Mouse (Mus musculus): ENCODE data around the gene Sgk1. TPM values are rescaled to one million over a fixed set of nuclear protein-coding genes. Genes with fewer than 3 reads are reported as not detected.
A peak's percentile ranks its signal among the peaks of the same experiment; 100 is the strongest.
"Not testable (repeated sequence)": the region's sequence is repeated elsewhere in the genome, so short reads cannot be mapped to it uniquely, and the experiment has no call there.

Gene Sgk1
- total RNA-seq, 2 experiments from 2014 or later, result 120 to 135 TPM

DNA sequence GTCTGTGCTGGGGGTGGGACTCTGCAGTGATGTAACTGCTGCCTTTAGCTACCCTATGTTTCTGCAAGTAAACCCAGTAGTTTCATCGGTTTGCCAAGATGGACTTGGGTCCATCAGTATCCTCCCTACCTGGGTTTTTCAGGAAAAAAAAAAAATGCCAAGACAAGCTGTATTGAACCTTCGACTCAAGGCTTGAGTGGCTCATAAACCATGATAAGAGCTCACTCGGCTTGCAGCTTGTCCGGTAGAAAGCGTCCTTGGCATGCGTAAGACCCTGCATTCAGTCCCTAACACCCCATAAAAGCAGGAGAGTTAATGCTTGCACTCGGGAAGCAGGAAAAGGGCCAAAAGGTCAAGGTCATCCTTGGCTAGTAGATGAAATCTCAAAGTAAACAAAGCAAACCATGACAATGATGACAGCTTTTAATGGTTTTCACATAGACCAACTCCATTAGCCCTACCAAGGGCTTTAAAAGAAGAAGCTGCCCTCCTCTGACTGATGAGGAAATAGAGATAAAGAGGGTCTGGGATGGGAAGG is 23.5 kb upstream of the Sgk1 start:
- DNase-seq, result no peak
- intact Hi-C loops (cut with DNase I), result loop anchor here (5.0 kb wide), 1 partner anchor 71 kb away; no protein-coding TSS in a partner anchor

DNA sequence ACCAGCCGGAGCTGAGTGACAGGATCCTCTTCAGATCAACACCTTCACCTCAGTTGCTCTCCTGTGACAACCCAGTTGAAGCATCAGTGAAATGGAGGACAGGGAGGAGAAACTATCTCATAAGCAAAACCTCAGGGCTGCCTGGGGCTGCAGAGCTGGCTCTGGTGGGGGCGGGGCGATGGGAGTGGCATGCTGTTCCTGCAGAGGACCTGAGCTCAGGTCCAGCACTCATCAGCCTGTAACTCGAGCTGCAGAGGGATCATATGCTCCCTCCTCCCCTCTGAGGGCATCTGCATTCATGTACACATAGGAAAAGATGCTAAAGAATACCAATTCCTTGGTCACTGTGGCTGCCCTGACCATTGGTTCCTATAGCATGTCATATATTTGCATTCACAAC is 15.5 kb upstream of the Sgk1 start:
- intact Hi-C loops (cut with DNase I), result no loop called here
- DNase-seq, result no peak

DNA sequence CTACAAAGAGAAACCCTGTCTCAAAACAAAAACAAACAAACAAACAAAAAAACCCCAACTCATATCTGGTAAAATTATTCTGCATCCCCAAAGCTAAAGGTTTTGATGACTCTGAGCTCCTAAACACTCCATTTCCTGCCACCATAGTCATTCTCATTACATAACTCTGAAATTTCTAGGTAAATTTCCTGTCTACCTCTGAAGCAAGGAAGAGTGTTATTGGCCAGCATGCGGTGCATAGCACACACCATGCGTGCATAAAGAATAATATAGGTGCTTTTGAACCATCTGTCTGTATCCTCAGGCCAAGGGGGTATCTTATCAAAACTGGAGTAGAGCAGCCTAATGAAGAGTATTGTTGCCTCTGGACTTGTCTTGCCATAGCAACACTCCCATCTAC is 13.8 kb upstream of the Sgk1 start:
- intact Hi-C loops (cut with DNase I), result no loop called here
- DNase-seq, result no peak

DNA sequence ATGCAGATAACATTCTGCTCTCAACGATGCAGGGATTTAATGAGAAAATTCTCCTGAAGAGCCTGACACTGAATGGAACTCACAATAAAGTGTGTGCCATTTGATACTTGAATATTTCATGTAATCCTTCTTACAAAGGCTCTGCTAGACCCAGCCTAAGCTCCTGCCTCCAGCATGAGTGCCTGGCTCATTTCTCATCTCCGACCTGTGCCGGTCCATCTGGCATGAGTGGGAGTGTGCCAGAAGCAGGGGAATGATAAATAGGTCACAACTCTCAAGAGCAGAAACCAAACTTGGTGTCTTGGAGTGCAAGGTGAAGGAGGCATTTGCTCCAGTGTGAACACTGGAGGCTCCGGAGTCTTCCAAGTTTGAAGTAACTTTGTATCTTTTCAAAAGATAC is 13.4 kb upstream of the Sgk1 start:
- intact Hi-C loops (cut with DNase I), result no loop called here
- DNase-seq, result no peak

DNA sequence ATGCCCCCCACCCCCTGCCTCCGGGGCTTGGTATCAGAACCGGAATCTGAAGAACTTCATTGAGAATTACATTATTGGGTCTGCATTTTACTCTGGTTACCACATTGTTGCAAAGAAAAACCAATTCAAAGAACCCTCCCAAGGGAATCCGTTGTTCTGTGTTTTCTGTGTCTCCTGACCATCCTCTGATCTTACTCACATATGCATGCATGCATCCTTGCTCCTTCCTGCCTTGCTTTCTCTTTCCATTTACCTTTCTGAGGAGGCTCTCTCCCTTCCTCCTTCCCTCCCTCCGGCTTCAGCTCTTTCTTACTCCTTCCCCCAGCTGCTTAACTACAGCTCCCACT is 174 bp upstream of the Sgk1 start:
- no peak for DNase-seq
- intact Hi-C loops (cut with DNase I), result no loop called here

DNA sequence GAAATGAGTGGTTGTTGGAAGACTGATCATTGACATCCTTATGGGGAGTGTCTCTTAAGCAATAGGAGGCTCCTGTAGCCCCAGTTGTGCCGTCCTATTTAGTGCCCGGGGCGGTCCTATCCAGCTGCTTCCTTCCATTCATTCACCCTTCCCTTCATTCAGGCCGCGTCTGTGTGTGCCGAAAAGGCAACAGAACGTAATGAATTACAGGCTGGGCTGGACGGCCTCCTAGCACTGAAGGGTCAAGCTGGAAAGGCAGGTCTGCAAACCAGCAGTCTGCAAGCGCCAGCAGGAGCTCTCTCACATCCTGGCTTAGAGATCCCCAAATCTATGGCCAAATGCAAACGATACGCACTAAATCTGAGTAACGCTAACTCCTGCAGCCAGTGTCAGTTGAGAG is 1.6 kb downstream of the Sgk1 start:
- intact Hi-C loops (cut with DNase I), result no loop called here
- peak; percentile 14 for DNase-seq

DNA sequence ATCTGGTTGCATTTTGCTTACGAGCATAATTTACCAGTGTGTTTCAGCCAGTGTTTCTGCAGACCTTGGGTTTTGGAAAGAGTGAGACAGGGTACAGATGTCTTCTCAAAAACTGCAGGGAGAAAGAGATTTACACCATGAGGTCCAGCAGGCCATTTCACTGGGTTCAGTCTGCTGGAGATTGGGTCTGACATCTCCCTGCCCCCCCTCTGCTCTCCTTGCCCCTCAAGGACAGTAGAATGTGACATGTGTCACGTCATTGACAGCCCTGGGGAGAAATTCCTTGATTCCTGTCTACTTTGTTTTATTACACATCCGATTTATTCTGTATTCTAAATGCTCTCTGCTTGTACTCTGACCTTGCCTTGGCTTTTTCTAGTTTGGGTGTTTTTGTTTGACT is 2.5 kb downstream of the Sgk1 start:
- intact Hi-C loops (cut with DNase I), result no loop called here
- no peak for DNase-seq

DNA sequence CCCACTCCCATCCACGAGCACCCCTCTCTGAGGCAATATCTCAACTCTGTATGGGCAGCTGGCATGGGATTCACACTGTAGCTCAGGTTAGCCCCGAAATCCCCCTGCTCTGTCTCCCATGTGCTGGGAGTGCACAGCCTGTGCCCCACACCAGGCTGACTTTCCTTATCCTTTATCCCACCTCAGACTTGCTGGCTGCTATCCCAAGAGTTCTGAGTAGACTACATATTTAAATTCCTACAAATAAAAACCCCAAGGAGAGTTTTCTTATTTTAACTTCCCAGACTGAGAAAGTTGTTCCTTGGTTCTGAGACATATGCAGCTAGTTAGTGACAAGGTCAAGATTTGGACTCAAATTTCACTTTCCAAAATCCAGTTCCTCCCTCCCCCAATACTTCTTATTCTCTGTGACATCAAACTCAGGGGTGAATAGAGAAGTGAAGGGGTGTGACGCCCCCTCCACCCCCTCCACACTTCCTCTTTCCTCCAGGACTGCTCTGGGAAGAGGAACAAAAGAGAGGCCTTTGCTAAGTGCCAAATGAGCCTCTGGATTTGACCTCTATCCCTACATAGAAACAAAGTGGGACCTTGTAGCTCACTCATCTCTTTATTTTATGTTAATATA is 7.3 kb downstream of the Sgk1 start:
- DNase-seq, result peak in 1 of 2 experiments; percentile 24
- intact Hi-C loops (cut with DNase I), result no loop called here

DNA sequence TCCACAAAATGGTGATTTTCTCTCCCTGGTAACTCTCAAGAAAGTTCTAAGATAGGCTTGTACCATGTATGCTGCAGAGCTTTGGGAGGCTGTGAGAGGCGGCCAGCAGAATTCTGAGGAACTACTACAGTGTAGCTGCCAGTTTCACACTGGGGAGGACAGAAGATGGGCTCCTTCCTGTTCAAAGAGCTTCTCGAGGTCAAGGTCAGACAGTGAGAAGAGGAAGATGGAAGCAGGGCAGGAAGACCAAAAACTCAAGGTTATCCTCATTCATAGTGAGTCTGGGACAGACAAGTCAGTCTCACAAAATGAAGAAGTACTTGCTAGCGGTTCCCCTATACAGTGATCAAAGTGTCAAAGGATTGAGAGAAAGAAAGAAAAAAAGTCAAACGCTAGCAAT is 8.3 kb downstream of the Sgk1 start:
- intact Hi-C loops (cut with DNase I), result no loop called here
- no peak for DNase-seq

DNA sequence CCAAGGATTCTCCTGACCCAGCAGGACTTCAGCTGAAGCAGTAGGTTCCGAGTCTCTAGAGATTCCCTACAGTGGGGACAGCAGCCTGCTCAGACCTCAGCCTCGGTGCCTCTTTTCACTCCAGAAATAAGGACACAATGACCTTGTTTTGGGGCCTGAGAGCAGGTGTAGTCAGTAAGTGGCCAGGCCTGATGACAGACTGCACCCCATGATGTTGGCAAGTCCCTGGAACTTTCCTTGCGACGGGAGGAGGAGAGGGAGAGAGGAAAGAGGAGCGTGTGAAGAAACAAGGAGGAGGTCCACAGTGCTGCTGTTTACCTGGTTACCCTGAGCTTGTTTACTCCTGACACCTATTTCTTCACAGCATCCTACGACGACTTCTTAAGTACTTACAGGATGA is 9.5 kb downstream of the Sgk1 start:
- intact Hi-C loops (cut with DNase I), result no loop called here
- DNase-seq, result no peak

DNA sequence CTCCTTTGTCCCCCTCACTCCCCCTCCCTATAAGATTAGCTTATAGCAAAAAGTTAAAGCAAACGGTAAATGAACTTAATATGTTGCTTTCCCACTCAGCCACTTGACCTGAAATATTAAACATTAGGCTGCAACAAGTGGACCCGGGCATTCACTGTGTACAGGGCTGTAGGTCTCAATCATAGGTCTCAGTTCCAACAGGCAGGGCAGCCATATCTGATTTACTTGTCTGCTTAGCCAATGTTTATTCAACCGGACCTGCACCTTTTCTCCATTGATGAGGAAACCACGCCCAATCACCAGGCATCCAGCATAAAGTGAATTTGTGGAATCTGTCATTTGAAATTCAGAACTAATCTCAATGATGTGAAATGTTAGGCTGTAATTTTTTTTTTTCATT is 10.1 kb downstream of the Sgk1 start:
- intact Hi-C loops (cut with DNase I), result no loop called here
- no peak for DNase-seq

DNA sequence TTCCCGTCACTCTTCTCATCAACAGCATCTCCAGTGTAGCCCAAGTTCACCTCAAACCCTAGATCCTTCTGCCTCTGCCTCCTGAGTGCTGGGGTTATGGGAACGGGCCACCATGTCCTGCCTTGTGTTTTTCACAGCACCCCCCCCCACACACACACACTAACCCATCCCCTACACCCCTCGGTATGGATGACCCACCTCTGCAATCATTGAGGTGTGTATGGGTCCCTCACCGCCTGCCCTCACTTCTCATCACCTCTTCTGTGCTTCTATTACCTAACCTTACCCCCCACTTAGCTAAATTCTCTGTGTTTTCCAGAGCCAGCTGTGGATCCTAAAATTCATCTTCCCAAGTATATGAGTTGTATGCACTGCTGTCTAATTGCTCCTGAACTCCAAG is 16.4 kb downstream of the Sgk1 start:
- DNase-seq, result no peak
- intact Hi-C loops (cut with DNase I), result no loop called here

DNA sequence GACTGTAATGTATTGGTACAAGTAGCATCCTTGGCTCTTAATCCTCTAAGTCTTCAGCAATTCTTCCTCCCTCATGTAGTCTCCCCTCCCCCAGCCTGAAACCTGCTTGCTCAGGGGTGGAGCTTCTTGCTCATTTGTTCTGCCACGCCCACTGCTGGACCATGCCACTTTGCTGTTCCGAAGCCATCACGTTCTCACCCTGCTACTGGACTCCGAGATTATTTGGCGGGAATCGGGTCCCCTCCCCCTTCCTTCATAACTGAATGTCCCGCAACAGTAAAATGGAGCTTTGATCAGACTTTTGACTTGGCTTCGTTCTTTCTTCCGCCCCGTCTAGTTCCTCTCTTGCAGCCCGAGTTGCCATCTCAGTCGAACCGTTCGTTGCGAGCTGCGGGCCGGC is 16.9 kb downstream of the Sgk1 start:
- DNase-seq; intact Hi-C loops (cut with DNase I): not testable (repeated sequence)

DNA sequence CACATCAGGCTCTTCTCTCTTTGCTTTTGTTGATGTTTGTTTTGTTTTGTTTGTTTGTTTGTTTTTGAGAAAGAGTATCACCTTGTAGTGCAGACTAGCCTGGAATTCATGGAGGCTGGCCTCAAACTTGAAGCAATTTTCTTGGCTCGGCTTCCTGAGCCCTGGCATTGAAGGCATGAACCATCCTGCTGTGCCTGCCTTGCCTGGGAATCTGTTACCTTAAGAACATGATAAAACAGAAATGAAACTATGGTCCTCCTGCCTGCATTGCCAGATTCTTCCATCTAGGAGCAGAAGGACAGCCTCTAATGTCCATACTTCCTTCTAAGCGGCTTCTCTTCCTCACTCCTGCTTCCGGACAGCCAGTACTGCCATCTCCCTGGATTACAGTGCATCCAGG is 17.4 kb downstream of the Sgk1 start:
- intact Hi-C loops (cut with DNase I), result no loop called here
- DNase-seq, result no peak

DNA sequence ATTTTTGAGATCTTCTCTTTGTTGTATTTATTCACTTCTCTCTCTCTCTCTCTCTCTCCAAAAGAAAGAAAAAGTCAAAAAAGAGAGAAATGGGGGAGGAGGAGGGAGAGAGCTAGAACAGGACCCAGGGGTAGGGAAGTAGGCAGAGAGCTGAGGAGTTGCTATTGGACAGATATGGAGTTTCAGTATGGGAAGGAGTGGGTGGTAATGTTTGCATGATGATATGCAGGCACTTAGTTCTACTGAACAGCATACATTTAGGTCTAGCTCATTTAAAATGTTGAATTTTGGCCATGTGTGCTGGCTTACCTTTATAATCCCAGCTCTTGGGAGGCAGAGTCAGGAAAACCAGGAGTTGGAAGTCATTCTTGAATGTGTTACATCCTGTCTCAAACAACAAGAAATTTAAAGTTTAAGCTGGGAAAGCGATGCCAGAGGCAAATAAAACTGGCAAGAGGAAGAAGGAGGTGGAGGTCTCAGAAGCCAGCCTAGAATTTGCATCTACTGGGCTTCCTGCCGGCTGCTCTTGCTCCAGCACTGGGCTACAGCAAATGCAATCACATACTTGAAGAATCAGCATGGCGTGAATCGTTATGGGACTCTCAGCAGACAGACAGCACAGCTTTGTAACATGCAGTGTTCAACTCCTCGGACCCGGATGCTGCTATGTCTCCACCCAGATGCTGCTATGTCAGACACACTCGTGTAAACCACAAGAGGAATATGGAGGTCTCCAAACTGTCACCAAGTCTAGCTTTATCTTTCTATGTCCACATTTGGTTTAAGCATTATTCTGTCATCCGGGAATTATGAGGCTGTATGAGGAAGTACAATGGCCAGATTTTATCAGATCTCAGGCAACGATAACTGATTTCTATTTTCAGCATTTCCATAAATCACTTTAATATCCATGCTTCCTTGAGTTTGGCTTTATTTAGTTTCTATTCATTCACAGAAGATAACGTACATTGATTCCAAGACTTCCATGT is 20.5 kb downstream of the Sgk1 start:
- intact Hi-C loops (cut with DNase I), result loop anchor here (1.0 kb wide), 1 partner anchor 91 kb away; no protein-coding TSS in a partner anchor

DNA sequence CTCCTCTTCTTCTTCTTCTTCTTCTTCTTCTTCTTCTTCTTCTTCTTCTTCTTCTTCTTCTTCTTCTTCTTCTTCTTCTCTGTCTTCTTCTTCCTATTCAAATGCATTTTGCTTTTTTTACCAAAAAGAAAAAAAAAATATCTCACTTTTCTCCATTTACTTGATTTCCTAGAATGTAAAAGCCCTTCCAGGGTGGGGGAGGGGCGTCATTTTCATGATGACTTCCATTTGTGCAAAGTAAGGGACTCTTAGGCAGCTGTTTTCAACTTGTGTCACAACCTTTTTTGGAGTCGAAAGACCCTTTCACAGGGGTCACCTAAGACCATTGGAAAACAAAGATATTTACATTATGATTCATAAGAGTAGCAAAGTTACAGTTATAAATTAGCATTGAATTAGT is 22.2 kb downstream of the Sgk1 start:
- intact Hi-C loops (cut with DNase I), result no loop called here

More for the DNA sequence above, 20.5 kb downstream of the Sgk1 start:
- DNase-seq, result no peak

DNA sequence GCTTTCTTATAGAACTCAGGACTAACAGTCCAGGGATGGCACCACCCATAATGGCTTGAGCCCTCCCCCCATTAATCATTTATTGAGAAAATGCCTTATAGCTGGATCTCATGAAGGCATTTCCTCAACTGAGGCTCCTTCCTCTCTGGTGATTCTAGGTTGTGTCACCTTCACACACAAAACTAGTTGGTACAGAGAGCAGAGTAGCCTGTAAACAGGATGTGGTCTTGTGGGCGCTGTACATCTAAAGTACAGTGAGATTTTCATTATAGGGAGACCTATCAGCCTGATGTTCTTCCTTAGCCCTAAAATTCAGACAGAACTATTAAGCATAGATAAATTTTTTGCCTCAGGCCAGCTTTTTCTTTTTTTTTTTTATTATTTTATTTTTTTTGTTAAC is 23.6 kb downstream of the Sgk1 start:
- intact Hi-C loops (cut with DNase I), result loop anchor here (5.0 kb wide), 1 partner anchor 47 kb away; no protein-coding TSS in a partner anchor
- DNase-seq, result no peak

More for the DNA sequence above, 22.2 kb downstream of the Sgk1 start:
- DNase-seq, result no peak

DNA sequence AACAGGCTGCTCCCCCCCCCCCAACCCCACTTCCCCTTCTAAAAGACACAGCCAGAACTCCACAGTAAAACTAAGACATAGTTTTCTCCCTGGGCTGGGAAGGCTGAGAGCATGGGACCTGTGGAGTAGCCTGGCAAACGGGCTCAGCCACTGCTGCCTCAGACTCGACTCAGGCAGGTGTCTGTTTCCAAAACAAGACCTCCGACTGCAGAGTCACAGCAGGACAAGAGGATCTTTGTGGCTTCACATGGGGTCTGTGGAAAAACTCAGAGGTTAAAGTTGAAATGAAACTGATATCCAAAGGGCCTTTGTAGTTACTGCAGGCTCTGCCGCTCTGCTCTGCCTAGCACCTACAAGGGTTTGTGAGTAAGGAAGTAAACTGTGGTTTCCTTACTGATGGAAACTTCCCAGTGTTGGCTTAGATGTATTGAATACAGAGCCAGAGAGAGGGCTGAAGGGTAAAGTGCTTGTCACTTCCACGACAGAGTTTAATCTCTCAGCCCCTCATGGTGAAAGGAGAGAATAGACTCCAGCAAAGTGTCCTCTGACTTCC is 25.0 kb downstream of the Sgk1 start:
- DNase-seq, result no peak
- intact Hi-C loops (cut with DNase I), result loop anchor here (5.0 kb wide), 1 partner anchor 45 kb away; no protein-coding TSS in a partner anchor

DNA sequence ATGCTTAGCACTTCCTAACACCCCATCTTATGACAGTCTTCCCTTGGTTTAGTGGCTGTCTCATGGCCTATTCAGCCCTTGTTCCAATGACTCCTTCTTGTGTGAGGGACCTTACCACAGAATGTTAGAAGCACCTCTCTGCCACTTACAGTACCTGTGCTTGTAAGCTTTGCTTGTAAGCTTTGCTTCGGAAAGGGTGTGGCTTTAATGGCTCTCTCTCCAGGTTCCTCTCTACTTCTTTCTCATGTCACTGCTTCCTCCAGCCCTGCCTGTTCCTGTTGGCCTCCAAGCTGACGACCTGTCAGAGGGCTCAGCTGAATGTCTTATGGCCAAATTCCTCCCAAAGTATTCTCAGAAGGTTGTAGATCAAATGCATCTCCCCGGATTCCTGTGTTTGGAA is 25.8 kb downstream of the Sgk1 start:
- intact Hi-C loops (cut with DNase I), result loop anchor here (5.0 kb wide), 1 partner anchor 45 kb away; no protein-coding TSS in a partner anchor
- DNase-seq, result no peak

DNA sequence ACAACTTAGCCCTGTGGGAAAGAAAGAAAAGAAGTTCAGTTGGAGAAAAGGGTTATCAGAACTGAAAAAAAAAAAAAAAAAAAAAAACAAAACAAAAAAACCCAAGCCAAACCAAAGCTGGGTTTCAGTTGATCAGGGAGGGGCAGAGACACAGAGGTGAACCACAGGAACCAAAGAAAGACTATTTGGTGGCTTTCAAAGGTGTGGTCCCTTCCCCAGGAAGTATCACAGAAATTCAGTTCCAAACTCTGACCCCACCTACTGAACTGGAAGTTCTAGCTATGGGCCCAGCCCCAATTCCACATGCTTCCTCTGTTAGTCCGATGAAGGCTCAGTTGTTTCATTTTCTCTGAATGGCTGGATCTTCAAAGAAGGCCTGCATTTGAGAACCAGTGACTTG is 26.7 kb downstream of the Sgk1 start:
- DNase-seq, result no peak
- intact Hi-C loops (cut with DNase I), result loop anchor here (5.0 kb wide), 1 partner anchor 44 kb away; no protein-coding TSS in a partner anchor

DNA sequence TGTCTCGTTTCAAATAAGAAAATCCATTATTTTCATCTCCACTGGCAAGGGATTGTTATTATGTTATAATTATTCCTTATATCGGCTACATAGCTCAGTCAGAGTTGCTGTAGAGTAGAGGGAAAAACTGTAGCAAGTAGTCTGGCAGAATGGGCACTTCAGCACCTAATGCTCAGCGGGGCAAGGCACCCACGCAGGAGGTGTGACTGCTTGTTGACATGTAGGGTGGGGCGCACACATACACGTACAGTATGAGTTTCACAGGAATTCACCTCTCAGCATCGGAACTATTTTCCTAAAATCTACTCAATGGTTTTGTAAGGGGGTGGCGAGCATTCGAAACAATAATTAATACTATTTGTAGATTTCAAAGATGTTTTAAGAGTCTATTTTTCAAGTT is 28.4 kb downstream of the Sgk1 start:
- intact Hi-C loops (cut with DNase I), result no loop called here
- DNase-seq, result no peak

Data from heart, postnatal 14 days (tissue).